Mouse (Mus musculus) testis, adult 2 months (tissue): ENCODE measurements around the gene Creg2.

Source experiments
- CTCF ChIP-seq: fragments of 200-500 bp; IDR thresholded peaks from 2 replicates; pipeline ENCODE4 v1.5.1; 2012; ENCODE audit warnings: low read depth, mild to moderate bottlenecking, inconsistent platforms, low read length, moderate library complexity; ENCODE audit not compliant: control insufficient read depth, insufficient read depth, insufficient replicate concordance
- POLR2A ChIP-seq: fragments of 200-500 bp; IDR thresholded peaks from 2 replicates; pipeline ENCODE4 v1.6.1; 2012; ENCODE audit warnings: low read depth, mild to moderate bottlenecking, inconsistent platforms, low read length, moderate library complexity; ENCODE audit not compliant: control insufficient read depth

DNA sequence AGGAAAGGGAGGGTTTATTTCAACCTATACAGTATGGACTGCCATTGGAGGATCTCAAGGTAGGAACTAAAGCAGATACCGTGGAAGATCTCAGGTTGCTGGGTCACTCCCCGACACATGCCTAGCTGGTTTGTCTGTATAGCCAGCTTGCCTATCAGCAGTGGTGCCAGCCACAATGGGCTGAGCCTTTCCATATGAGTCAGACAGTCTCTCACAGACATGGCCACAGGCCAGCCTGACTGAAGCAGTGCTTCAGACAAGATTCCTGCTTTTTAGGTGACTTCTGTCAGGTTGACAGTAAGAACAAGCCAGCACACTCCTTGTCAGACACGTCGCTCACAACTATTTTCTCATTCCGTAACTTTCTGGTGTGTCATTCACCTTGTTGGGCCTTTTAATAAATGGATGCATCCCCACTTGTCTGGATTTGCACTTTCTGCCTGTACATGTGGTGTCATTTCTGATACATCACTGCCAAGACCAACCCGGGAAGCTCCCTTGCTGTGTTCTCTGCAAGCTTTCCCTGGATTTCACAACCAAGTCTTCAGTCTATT, 5.8 kb upstream of the Creg2 start:
- no peak for TF ChIP-seq CTCF
- TF ChIP-seq POLR2A, result no peak
